Mouse (Mus musculus) adrenal gland, adult (tissue): Measurements from ENCODE around the gene Vezf1.

Experiments used
- DNase-seq, 2 experiments: peaks; one replicate each; pipeline ENCODE4 v3.0.0; 2022 to 2023; ENCODE audit warnings: low spot score in 1 of 2; ENCODE audit not compliant: inconsistent age in 2 of 2

Vezf1 gene

GRCm38 (mm10) chr11:88053821-88054220 is 14.3 kb upstream of the Vezf1 start:
- DNase-seq, result peak in 1 of 2 experiments; percentile 38

DNA sequence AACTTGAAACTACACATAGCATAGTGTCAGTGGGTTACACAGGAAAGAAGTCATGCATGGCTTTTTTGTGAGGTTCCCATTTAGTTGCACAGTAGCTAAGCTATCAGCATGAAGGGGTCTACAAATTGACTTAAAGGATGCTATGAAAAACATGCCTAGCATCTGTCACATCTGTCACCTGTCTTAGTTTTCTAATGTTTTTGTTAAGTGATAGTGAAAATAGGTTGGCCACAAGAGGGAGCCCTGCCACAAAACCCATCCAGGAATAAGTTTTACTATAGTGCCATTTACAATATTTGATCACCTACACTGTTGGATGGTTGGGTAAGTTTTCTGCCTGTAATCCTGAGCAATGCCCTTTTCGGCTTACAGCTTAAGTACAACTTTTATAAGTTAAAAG is 13.5 kb upstream of the Vezf1 start:
- peak; percentile 34 to 80 for DNase-seq

- DNase-seq, result no peak
These were observed 12.3 kb upstream of the Vezf1 start for GRCm38 (mm10) chr11:88055777-88056176.

DNA sequence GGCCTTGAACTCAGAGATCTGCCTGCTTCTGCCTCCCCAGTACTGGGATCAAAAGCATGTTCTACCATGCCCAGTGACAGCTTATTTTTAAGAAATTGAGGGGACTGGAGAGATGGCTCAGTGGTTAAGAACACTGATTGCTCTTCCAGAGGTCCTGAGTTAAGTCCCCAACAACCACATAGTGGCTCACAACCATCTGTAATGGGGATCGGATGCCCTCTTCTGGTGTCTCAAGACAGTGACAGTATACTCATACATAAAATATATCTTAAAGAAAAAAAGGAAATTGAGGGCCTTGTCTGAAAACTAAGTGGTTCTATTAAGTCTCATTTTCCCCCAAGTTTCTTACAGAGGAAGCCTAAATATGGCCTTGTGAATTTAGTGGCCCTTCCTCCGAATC is 10.3 kb upstream of the Vezf1 start:
- no peak for DNase-seq

GRCm38 (mm10) chr11:88059141-88059540 is 8.9 kb upstream of the Vezf1 start:
- peak; percentile 51 to 86 for DNase-seq

DNA sequence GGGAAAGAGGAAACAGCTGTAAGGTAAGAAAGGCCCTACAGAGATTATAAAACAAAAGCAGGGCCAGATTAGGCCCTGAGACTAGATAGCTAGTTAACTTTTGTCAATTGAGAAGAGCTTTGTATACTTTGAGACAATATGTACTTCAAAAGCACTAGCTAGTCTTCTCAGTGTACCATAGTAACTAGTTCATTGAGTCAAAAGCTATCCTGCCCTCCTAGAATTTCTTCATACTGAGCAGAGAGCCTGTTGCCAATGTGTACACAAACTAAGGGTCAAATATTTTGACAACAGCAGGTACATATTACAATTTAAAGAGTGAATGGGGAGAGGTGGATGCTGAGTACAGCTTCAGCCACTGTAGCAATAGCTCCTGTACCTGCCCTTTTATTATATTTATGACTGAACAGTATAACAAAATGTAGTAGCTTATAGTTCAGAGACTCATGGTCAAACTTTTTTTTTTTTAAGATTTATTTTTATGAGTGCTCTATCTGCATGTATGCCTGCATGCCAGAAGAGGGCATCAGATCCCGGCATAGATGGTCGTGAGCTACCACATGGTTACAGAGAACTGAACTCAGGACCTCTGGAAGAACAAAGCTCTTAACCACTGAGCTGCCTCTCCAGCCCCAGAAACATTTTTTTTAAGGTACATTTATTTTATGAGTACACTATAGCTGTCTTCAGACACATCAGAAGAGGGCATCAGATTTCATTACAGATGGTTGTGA is 6.0 kb upstream of the Vezf1 start:
- DNase-seq, result peak; percentile 29 to 65

DNA sequence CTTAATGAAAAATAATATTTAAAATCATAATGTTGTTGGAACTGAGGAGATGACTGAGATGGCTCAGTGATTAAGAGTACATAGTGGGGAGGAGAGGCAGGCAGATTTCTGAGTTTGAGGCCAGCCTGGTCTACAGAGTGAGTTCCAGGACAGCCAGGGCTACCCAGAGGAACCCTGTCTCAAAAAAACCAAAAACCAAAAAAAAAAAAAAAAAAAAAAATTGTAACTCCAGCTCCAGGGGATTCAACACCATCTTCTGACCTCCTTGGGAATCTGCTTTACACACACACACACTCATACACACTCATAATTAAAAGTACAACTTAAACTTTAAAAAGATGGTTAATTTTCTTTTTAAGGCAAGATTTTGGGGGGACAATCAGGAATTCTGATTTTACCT is 2.3 kb upstream of the Vezf1 start:
- DNase-seq, result no peak

GRCm38 (mm10) chr11:88067191-88067585 is 891 bp upstream of the Vezf1 start:
- DNase-seq, result no peak

GRCm38 (mm10) chr11:88068411-88069245 is 549 bp downstream of the Vezf1 start:
- peak; percentile 84 to 94 for DNase-seq

- DNase-seq, result no peak
These were observed 1.1 kb downstream of the Vezf1 start for GRCm38 (mm10) chr11:88069246-88069570.

- peak in 1 of 2 experiments; percentile 69 for DNase-seq
These were observed 2.3 kb downstream of the Vezf1 start for GRCm38 (mm10) chr11:88070392-88070791.

DNA sequence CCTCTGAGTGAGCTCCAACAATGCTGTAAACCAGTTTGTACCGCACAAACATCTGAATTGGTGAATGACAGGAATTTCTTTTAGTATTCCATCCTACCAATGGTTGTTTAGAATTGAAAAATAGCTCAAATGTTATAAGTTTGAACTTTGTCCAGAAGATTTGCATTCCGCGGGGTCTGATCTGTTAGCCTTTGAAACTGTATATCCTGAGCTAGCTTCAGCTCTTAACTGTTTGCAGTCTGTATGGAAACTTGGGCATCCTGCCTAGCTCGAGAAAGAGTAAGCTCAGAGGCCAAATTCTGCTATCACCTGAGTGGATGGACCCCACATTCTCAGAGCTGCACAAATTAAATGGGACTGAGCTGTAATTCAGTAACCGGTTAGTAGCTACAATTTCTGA is 3.0 kb downstream of the Vezf1 start:
- no peak for DNase-seq

DNA sequence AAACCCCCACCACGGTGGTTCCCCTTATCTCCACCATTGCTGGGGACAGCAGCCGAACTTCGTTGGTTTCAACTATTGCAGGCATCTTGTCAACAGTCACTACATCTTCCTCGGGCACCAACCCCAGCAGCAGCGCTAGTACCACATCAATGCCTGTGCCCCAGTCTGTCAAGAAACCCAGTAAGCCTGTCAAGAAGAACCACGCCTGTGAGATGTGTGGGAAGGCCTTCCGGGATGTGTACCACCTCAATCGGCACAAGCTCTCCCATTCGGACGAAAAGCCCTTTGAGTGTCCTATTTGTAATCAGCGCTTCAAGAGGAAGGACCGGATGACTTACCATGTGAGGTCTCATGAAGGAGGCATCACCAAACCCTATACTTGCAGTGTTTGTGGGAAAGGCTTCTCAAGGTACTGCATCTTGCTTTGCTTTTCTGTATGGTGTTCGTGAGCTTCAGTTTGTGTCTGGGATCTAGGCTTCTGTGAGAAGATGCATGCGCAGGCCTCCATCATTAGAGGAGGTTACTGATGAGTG is 5.3 kb downstream of the Vezf1 start:
- DNase-seq, result no peak

DNA sequence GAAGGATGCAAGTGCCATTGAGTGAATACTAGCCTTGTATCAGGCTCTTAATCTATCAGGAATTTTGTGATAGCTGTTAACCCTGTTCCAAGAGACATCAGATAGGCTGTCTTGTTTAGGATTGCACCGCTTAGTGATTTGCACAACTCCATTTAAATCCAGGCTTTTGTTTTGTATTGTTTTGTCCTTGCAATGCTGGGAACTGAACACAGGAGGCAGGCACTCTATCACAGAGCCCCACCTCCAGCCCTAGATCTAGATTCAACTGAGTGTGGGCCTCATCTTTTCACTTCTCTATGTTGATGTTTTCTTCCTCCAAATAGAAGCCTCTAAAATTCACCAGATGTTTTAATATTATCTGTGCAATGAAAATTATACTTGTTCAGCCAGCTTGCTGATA is 7.6 kb downstream of the Vezf1 start:
- no peak for DNase-seq

GRCm38 (mm10) chr11:88076394-88076793 is 8.3 kb downstream of the Vezf1 start:
- DNase-seq, result no peak

GRCm38 (mm10) chr11:88083699-88084098 is 15.6 kb downstream of the Vezf1 start:
- no peak for DNase-seq

GRCm38 (mm10) chr11:88086737-88087627 is 18.9 kb downstream of the Vezf1 start:
- peak; percentile 93 to 97 for DNase-seq

DNA sequence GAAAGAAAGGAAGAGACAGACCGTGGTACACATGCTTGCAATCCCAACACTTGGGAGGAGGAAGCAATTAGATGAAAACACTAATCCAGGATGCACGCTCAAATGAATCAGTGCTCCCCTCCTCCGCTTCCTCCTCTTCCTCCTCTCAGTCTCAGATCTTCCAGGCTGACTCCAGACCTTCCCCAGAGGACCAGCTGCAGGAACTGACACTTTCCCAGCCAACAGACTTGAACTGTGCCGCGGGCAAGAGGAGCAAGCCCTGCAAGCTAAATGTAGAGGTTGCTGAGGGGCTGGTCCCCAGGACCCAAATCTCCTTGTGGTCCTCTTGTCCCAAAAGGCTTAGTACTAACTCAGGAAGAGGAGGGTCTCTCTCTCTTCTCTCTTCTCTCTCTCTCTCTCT is 21.1 kb downstream of the Vezf1 start:
- DNase-seq, result no peak

DNA sequence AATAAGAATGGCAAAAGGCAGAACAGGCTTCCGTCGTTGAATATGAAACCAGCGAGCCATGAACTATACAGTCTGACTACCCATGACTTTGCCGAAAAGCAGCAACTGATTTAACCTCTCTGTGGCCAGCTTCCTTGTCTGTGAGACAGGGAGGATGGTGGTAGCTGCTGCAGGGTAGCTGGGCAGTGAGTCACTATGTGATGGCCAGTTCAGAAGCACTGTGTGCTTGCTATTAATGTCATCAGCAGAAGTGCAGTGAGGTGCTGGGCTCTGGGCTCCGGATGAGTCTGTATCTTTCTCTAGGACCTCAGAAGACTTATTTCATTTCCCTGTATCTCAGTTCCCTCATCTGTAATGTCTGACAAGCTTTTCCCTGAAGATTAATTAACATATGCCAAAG is 22.2 kb downstream of the Vezf1 start:
- peak in 1 of 2 experiments; percentile 50 for DNase-seq

DNA sequence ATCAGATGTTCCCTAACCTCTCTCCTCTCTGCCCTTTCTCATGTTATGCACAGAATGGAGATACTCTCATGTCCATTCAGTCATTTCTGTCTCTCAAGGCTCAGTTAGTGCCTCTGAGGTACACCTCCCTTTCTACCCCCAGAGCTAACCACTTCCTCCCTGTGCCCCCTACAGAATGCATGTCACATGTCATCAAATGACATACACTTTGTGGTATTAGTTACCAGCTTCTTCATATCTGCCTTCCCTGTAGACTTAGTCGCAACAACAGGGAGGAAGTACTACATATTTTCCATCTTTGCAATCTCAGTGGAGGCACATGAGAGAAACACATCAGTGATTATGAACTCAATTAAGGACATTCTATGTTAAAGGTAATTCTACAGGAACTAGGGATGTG is 23.9 kb downstream of the Vezf1 start:
- no peak for DNase-seq

- peak in 1 of 2 experiments; percentile 55 for DNase-seq
These were observed 29.1 kb downstream of the Vezf1 start for GRCm38 (mm10) chr11:88097173-88097572.
